Comparison of ENCODE assay signal across 22 mouse cellular contexts in genomic region chr10:13331405-13332032, GRCm38 (mm10).
DNase-seq lines count a peak whose midpoint lies in the region; ATAC-seq and TF ChIP-seq lines count a peak whose summit lies in the region.
"Had no signal": no experiment of that assay in that cellular context is flagged by ENCODE, and none has a peak within 500 bp of the region (broad histone marks: within the 10 kb centered on the region; RNA-seq: fewer than 3 reads in every experiment).

No protein-coding gene starts in this region.

- H3K4me1 ChIP-seq in intestine, embryonic 14.5 days (replicated peaks; ENCODE audit: control insufficient read depth, insufficient read depth, low read length) = 0 out of 2 replicates have a peak, but pooled peaks cover 5% of the 10 kb centered on the region
- 0 out of 2 replicates have a peak, but pooled peaks cover 2% of the 10 kb centered on the region for H3K4me1 ChIP-seq in intestine, postnatal 0 days (replicated peaks; ENCODE audit: control insufficient read depth, insufficient read depth, low read length)
- H3K4me1 ChIP-seq in kidney, postnatal 0 days (replicated peaks; ENCODE audit: insufficient read depth, low read length) = no peaks in the 10 kb centered on the region
- no peaks in the 10 kb centered on the region for H3K4me1 ChIP-seq in lung, postnatal 0 days (ENCODE audit: insufficient read depth, low read depth, low read length)
- H3K4me1 ChIP-seq in stomach, embryonic 15.5 days = peaks cover 12% of the 10 kb centered on the region
- H3K4me1 ChIP-seq: hindbrain, embryonic 13.5 days had no signal

- no peak overlapping the region for H3K4me3 ChIP-seq in intestine, embryonic 14.5 days (ENCODE audit: low read depth, low read length)
- H3K4me3 ChIP-seq in intestine, postnatal 0 days (ENCODE audit: low read depth, low read length) = no peak overlapping the region
- H3K4me3 ChIP-seq in kidney, postnatal 0 days (replicated peaks; ENCODE audit: low read depth, low read length) = no peak overlapping the region
- H3K4me3 ChIP-seq in lung, postnatal 0 days (ENCODE audit: low read depth, low read length) = no peak overlapping the region
- no peak overlapping the region for H3K4me3 ChIP-seq in stomach, embryonic 15.5 days (replicated peaks)
- H3K4me3 ChIP-seq: embryonic facial prominence, embryonic 12.5 days; forebrain, embryonic 15.5 days; heart, embryonic 13.5 days; hindbrain, embryonic 13.5 days had no signal

- no peak overlapping the region for H3K4me2 ChIP-seq in intestine, embryonic 14.5 days (ENCODE audit: low read length)
- H3K4me2 ChIP-seq in intestine, postnatal 0 days (replicated peaks; ENCODE audit: low read depth) = no peak overlapping the region
- no peak overlapping the region for H3K4me2 ChIP-seq in kidney, postnatal 0 days (ENCODE audit: low read length)
- H3K4me2 ChIP-seq in lung, postnatal 0 days (replicated peaks; ENCODE audit: low read depth, low read length) = 0 out of 2 replicates have a peak overlapping the region, but pooled peaks have one; percentile 22
- H3K4me2 ChIP-seq in stomach, embryonic 15.5 days = no peak overlapping the region
- H3K4me2 ChIP-seq: embryonic facial prominence, embryonic 12.5 days; forebrain, embryonic 15.5 days; heart, embryonic 13.5 days; hindbrain, embryonic 13.5 days had no signal

- H3K9me3 ChIP-seq in intestine, embryonic 14.5 days (ENCODE audit: control insufficient read depth, low read length) = no peaks in the 10 kb centered on the region
- no peaks in the 10 kb centered on the region for H3K9me3 ChIP-seq in intestine, postnatal 0 days (ENCODE audit: control insufficient read depth)
- no peaks in the 10 kb centered on the region for H3K9me3 ChIP-seq in kidney, postnatal 0 days (replicated peaks; ENCODE audit: low read length)
- H3K9me3 ChIP-seq in lung, postnatal 0 days (ENCODE audit: low read length) = no peaks in the 10 kb centered on the region
- H3K9me3 ChIP-seq in stomach, embryonic 15.5 days = no peaks in the 10 kb centered on the region
- H3K9me3 ChIP-seq: embryonic facial prominence, embryonic 12.5 days; forebrain, embryonic 15.5 days; heart, embryonic 13.5 days; hindbrain, embryonic 13.5 days had no signal

- peak overlapping the region; percentile 30; the same call in 1 of the 2 replicates for H3K27ac ChIP-seq in intestine, embryonic 14.5 days (ENCODE audit: low read depth)
- no peak overlapping the region for H3K27ac ChIP-seq in intestine, postnatal 0 days (ENCODE audit: low read depth, low read length)
- peak overlapping the region; percentile 70 for H3K27ac ChIP-seq in kidney, postnatal 0 days
- H3K27ac ChIP-seq in lung, postnatal 0 days (ENCODE audit: low read length) = no peak overlapping the region
- peak overlapping the region; percentile 54; the same call in 1 of the 2 replicates for H3K27ac ChIP-seq in stomach, embryonic 15.5 days
- H3K27ac ChIP-seq: embryonic facial prominence, embryonic 12.5 days; forebrain, embryonic 15.5 days; heart, embryonic 13.5 days; hindbrain, embryonic 13.5 days had no signal

- no peak for TF ChIP-seq CTCF in intestine, postnatal 0 days (IDR thresholded peaks at IDR 0.05; ENCODE audit: low read depth)
- no peak for TF ChIP-seq CTCF in kidney, postnatal 0 days (IDR thresholded peaks at IDR 0.05; ENCODE audit: low read depth)
- TF ChIP-seq CTCF in lung, postnatal 0 days (IDR thresholded peaks at IDR 0.05) = no peak

- no peaks in the 10 kb centered on the region for H3K36me3 ChIP-seq in intestine, embryonic 14.5 days (ENCODE audit: control insufficient read depth, insufficient read depth, low read length)
- H3K36me3 ChIP-seq in intestine, postnatal 0 days (ENCODE audit: control insufficient read depth, insufficient read depth) = no peaks in the 10 kb centered on the region
- no peaks in the 10 kb centered on the region for H3K36me3 ChIP-seq in kidney, postnatal 0 days (ENCODE audit: insufficient read depth, low read length)
- H3K36me3 ChIP-seq in lung, postnatal 0 days (ENCODE audit: insufficient read depth, low read length) = no peaks in the 10 kb centered on the region
- H3K36me3 ChIP-seq in stomach, embryonic 15.5 days = no peaks in the 10 kb centered on the region
- H3K36me3 ChIP-seq: embryonic facial prominence, embryonic 12.5 days; forebrain, embryonic 15.5 days; heart, embryonic 13.5 days; hindbrain, embryonic 13.5 days had no signal

- no peaks in the 10 kb centered on the region for H3K27me3 ChIP-seq in intestine, embryonic 14.5 days (replicated peaks; ENCODE audit: control insufficient read depth, insufficient read depth, low read length)
- H3K27me3 ChIP-seq in intestine, postnatal 0 days (replicated peaks; ENCODE audit: control insufficient read depth, insufficient read depth, low read length) = no peaks in the 10 kb centered on the region
- H3K27me3 ChIP-seq in kidney, postnatal 0 days (ENCODE audit: insufficient read depth, low read length) = no peaks in the 10 kb centered on the region
- H3K27me3 ChIP-seq in lung, postnatal 0 days (replicated peaks; ENCODE audit: insufficient read depth, low read length) = no peaks in the 10 kb centered on the region
- no peaks in the 10 kb centered on the region for H3K27me3 ChIP-seq in stomach, embryonic 15.5 days (replicated peaks)
- H3K27me3 ChIP-seq: CH12.LX; embryonic facial prominence, embryonic 12.5 days; forebrain, embryonic 15.5 days; heart, embryonic 13.5 days; hindbrain, embryonic 13.5 days; Patski had no signal

- no peak for DNase-seq in intestine, embryonic 14.5 days (ENCODE audit: low spot score)
- peak; percentile 84 for DNase-seq in kidney, postnatal 0 days (ENCODE audit: low spot score)
- DNase-seq in kidney, adult 18-20 months = no peak
- peak; percentile 41 for DNase-seq in lung, postnatal 0 days (ENCODE audit: low spot score)
- no peak for DNase-seq in lung, postnatal 36 days
- DNase-seq in right cerebral cortex, adult 2 months (ENCODE audit: low spot score in 2 of 2) = no peak
- DNase-seq: adrenal gland, postnatal 14 days; cerebellum, adult 11-12 months; cerebellum, adult 9-10 months; cerebellum, postnatal 25 days; gastrocnemius, postnatal 14 days; heart, postnatal 10 days; heart, postnatal 4 days had no signal

- ATAC-seq in intestine, embryonic 14.5 days (replicated peaks; ENCODE audit: low FRiP score, low TSS enrichment, low read depth) = 0 out of 2 replicates have a peak, but pooled peaks have one; percentile 10
- ATAC-seq in intestine, postnatal 0 days = no peak
- ATAC-seq in kidney, postnatal 0 days (replicated peaks; ENCODE audit: low FRiP score, low read depth) = no peak
- no peak for ATAC-seq in lung, postnatal 0 days
- peak; percentile 25; the same call in 1 of the 2 replicates for ATAC-seq in stomach, embryonic 15.5 days (ENCODE audit: insufficient read depth, low FRiP score, low read depth)
- ATAC-seq: activated CD4-positive, CD25-positive, alpha-beta regulatory T cell, adult 4 months; forebrain, embryonic 15.5 days; Patski had no signal

- no peak for TF ChIP-seq EP300 in lung, postnatal 0 days (IDR thresholded peaks at IDR 0.05)

- no peak overlapping the region for H3K9ac ChIP-seq in intestine, embryonic 14.5 days (ENCODE audit: low read length)
- no peak overlapping the region for H3K9ac ChIP-seq in intestine, postnatal 0 days (ENCODE audit: low read depth, low read length)
- H3K9ac ChIP-seq in kidney, postnatal 0 days (ENCODE audit: low read depth, low read length) = no peak overlapping the region
- H3K9ac ChIP-seq in lung, postnatal 0 days (replicated peaks; ENCODE audit: low read depth) = no peak overlapping the region
- no peak overlapping the region for H3K9ac ChIP-seq in stomach, embryonic 15.5 days
- H3K9ac ChIP-seq: embryonic facial prominence, embryonic 12.5 days; forebrain, embryonic 15.5 days; heart, embryonic 13.5 days; hindbrain, embryonic 13.5 days had no signal

- 33% methylated on average over 4 of the region's 4 CpGs for WGBS in intestine, embryonic 14.5 days
- WGBS in intestine, postnatal 0 days = 50% methylated on average over 4 of the region's 4 CpGs
- WGBS in kidney, postnatal 0 days = 44% methylated on average over 4 of the region's 4 CpGs
- 32% methylated on average over 4 of the region's 4 CpGs for WGBS in lung, postnatal 0 days
- WGBS in stomach, embryonic 15.5 days = 34% methylated on average over 4 of the region's 4 CpGs

Comparison
In these comparisons a context has a peak if more than half of its experiments do, and no peak if none do; other contexts are left out.
1. ATAC-seq: peak in intestine, embryonic 14.5 days (single experiment) and stomach, embryonic 15.5 days (single experiment); none in intestine, postnatal 0 days (single experiment), kidney, postnatal 0 days (single experiment) and lung, postnatal 0 days (single experiment).
2. DNase-seq: peak in kidney, postnatal 0 days (single experiment) and lung, postnatal 0 days (single experiment); none in intestine, embryonic 14.5 days (single experiment), kidney, adult 18-20 months (single experiment), lung, postnatal 36 days (single experiment) and right cerebral cortex, adult 2 months (0 of 2).
3. H3K27ac ChIP-seq: peak in intestine, embryonic 14.5 days (single experiment), kidney, postnatal 0 days (single experiment) and stomach, embryonic 15.5 days (single experiment); none in intestine, postnatal 0 days (single experiment) and lung, postnatal 0 days (single experiment).